Comparison of ENCODE assay signal across 22 mouse cellular contexts in the genomic region with DNA sequence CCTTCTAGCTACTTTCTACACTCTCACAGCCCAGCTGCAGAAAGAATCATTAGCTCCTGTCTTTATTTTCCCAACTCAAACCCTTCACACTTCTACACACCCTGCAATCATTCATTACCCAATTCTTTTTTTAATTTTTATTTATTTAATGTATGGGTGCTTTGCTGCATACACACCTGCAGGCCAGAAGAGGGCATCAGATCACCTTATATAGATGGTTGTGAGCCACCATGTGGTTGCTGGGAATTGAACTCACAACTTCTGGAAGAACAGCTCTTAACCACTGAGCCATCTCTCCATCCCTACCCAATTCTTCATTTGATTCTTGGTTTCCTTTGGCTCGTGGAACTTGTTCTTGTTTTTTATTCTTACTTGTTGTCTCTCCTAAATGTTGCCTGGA. TPM values are rescaled to one million over a fixed set of nuclear protein-coding genes. Genes with fewer than 3 reads are reported as not detected.
DNase-seq lines count a peak whose midpoint lies in the region; ATAC-seq and TF ChIP-seq lines count a peak whose summit lies in the region.
"Had no signal": no experiment of that assay in that cellular context is flagged by ENCODE, and none has a peak within 500 bp of the region (broad histone marks: within the 10 kb centered on the region; RNA-seq: fewer than 3 reads in every experiment).

No protein-coding gene starts in this region.

- WGBS in heart, adult 2 months = 52% methylated on average over 1 of the region's 1 CpGs
- WGBS in heart, embryonic 11.5 days (ENCODE audit: insufficient replicate concordance) = 71% methylated on average over 1 of the region's 1 CpGs
- 74% methylated on average over 1 of the region's 1 CpGs for WGBS in lung, postnatal 0 days
- 74% methylated on average over 1 of the region's 1 CpGs for WGBS in lung, adult 2 months
- WGBS in forebrain, embryonic 15.5 days = 80% methylated on average over 1 of the region's 1 CpGs

- no peak overlapping the region for H3K27ac ChIP-seq in heart, adult 2 months
- no peak overlapping the region for H3K27ac ChIP-seq in heart, embryonic 11.5 days (ENCODE audit: low read depth, low read length)
- H3K27ac ChIP-seq in lung, postnatal 0 days (ENCODE audit: low read length) = no peak overlapping the region
- no peak overlapping the region for H3K27ac ChIP-seq in MEL (ENCODE audit: control insufficient read depth, low read depth, low read length)
- H3K27ac ChIP-seq in forebrain, embryonic 15.5 days (replicated peaks) = no peak overlapping the region
- H3K27ac ChIP-seq: embryonic facial prominence, embryonic 13.5 days; heart, embryonic 15.5 days; hindbrain, postnatal 0 days; limb, embryonic 12.5 days; liver, embryonic 15.5 days had no signal

- H3K79me2 ChIP-seq in heart, adult 2 months (replicated peaks; ENCODE audit: control insufficient read depth, insufficient read depth, low read length) = no peaks in the 10 kb centered on the region
- H3K79me2 ChIP-seq in MEL (ENCODE audit: control insufficient read depth, insufficient read depth, low read length, poor library complexity) = no peaks in the 10 kb centered on the region

- DNase-seq in heart, adult 2 months = no peak
- DNase-seq in lung, postnatal 0 days (ENCODE audit: low spot score) = no peak
- DNase-seq in lung, adult 2 months = no peak
- DNase-seq in MEL (ENCODE audit: low read depth, low spot score) = peak; percentile 55
- peak; percentile 15 for DNase-seq in splenic B cell, adult 2 months (ENCODE audit: low read depth, low spot score)
- no peak for DNase-seq in kidney, postnatal 10 days
- DNase-seq: adrenal gland, postnatal 10 days; cerebellum, postnatal 10 days; kidney, adult 2 months; kidney, postnatal 36 days; lung, postnatal 14 days; midbrain, embryonic 14.5 days; retina, postnatal 1 day had no signal

- H3K4me1 ChIP-seq in heart, adult 2 months (ENCODE audit: control insufficient read depth, insufficient read depth, low read length) = no peaks in the 10 kb centered on the region
- no peaks in the 10 kb centered on the region for H3K4me1 ChIP-seq in heart, embryonic 11.5 days (ENCODE audit: control insufficient read depth, insufficient read depth, low read length)
- H3K4me1 ChIP-seq in lung, postnatal 0 days (ENCODE audit: insufficient read depth, low read depth, low read length) = no peaks in the 10 kb centered on the region
- H3K4me1 ChIP-seq in lung, adult 2 months (ENCODE audit: control insufficient read depth, insufficient read depth, low read length) = no peaks in the 10 kb centered on the region
- peaks cover 0 to 1% of the 10 kb centered on the region in 2 experiments; a peak in 1 of 4 replicates for H3K4me1 ChIP-seq in MEL (ENCODE audit: control insufficient read depth in 1 of 2, insufficient read depth in 2 of 2, low read length in 2 of 2)
- no peaks in the 10 kb centered on the region for H3K4me1 ChIP-seq in forebrain, embryonic 15.5 days
- H3K4me1 ChIP-seq: embryonic facial prominence, embryonic 13.5 days; heart, embryonic 15.5 days; limb, embryonic 12.5 days; liver, embryonic 15.5 days had no signal

- no peak for ATAC-seq in heart, embryonic 11.5 days (replicated peaks; ENCODE audit: insufficient number of reproducible peaks, low FRiP score, low TSS enrichment)
- no peak for ATAC-seq in lung, postnatal 0 days
- no peak for ATAC-seq in forebrain, embryonic 15.5 days (replicated peaks)
- ATAC-seq: activated CD4-positive, CD25-positive, alpha-beta regulatory T cell, adult 4 months; forebrain, embryonic 16.5 days; hindbrain, postnatal 0 days had no signal

- no peaks in the 10 kb centered on the region for H3K27me3 ChIP-seq in heart, adult 2 months (ENCODE audit: control insufficient read depth, insufficient read depth, low read length)
- H3K27me3 ChIP-seq in heart, embryonic 11.5 days (ENCODE audit: control insufficient read depth, insufficient read depth, low read length) = no peaks in the 10 kb centered on the region
- no peaks in the 10 kb centered on the region for H3K27me3 ChIP-seq in lung, postnatal 0 days (replicated peaks; ENCODE audit: insufficient read depth, low read length)
- H3K27me3 ChIP-seq in MEL (ENCODE audit: control insufficient read depth in 1 of 2, insufficient read depth in 2 of 2, low read length in 2 of 2) = no peaks in the 10 kb centered on the region
- H3K27me3 ChIP-seq in splenic B cell, adult 2 months (ENCODE audit: control insufficient read depth, insufficient read depth, low read length, poor library complexity, severe bottlenecking) = no peaks in the 10 kb centered on the region
- H3K27me3 ChIP-seq in forebrain, embryonic 15.5 days = no peaks in the 10 kb centered on the region

- H3K4me3 ChIP-seq in heart, adult 2 months = no peak overlapping the region
- no peak overlapping the region for H3K4me3 ChIP-seq in heart, embryonic 11.5 days (ENCODE audit: low read depth, low read length)
- H3K4me3 ChIP-seq in lung, postnatal 0 days (ENCODE audit: low read depth, low read length) = no peak overlapping the region
- H3K4me3 ChIP-seq in lung, adult 2 months (replicated peaks; ENCODE audit: extremely low read depth, low read depth, low read length) = no peak overlapping the region
- no peak overlapping the region for H3K4me3 ChIP-seq in MEL (ENCODE audit: control insufficient read depth in 1 of 2, insufficient read depth in 1 of 2, low read depth in 2 of 2, low read length in 2 of 2)
- H3K4me3 ChIP-seq in forebrain, embryonic 15.5 days = no peak overlapping the region
- H3K4me3 ChIP-seq: embryonic facial prominence, embryonic 13.5 days; heart, embryonic 15.5 days; limb, embryonic 12.5 days; liver, embryonic 15.5 days had no signal

- no peaks in the 10 kb centered on the region for H3K36me3 ChIP-seq in heart, adult 2 months (ENCODE audit: control insufficient read depth, insufficient read depth, low read length)
- no peaks in the 10 kb centered on the region for H3K36me3 ChIP-seq in heart, embryonic 11.5 days (ENCODE audit: control insufficient read depth, insufficient read depth, low read length)
- no peaks in the 10 kb centered on the region for H3K36me3 ChIP-seq in lung, postnatal 0 days (ENCODE audit: insufficient read depth, low read length)
- H3K36me3 ChIP-seq in MEL (ENCODE audit: control insufficient read depth in 1 of 2, insufficient read depth in 2 of 2, low read length in 2 of 2) = no peaks in the 10 kb centered on the region
- H3K36me3 ChIP-seq in splenic B cell, adult 2 months (ENCODE audit: control insufficient read depth, insufficient read depth, low read length, poor library complexity, severe bottlenecking) = no peaks in the 10 kb centered on the region
- no peaks in the 10 kb centered on the region for H3K36me3 ChIP-seq in forebrain, embryonic 15.5 days
- H3K36me3 ChIP-seq: embryonic facial prominence, embryonic 13.5 days; heart, embryonic 15.5 days; limb, embryonic 12.5 days; liver, embryonic 15.5 days had no signal

- TF ChIP-seq CTCF in heart, adult 2 months (IDR thresholded peaks at IDR 0.05) = peak; percentile 21; the same call in 1 of the 2 replicates
- 0 out of 2 replicates have a peak, but pooled peaks have one; percentile 7 for TF ChIP-seq CTCF in lung, postnatal 0 days (IDR thresholded peaks at IDR 0.05)
- no peak for TF ChIP-seq CTCF in lung, adult 2 months (IDR thresholded peaks at IDR 0.05; ENCODE audit: insufficient read depth, low read length)
- peak; percentile 36 to 75 (median 52) for TF ChIP-seq CTCF in MEL (IDR thresholded peaks at IDR 0.05 in 2 of 3, conservative IDR thresholded peaks at IDR 0.05 in 1 of 3; ENCODE audit: control insufficient read depth in 1 of 3, insufficient read depth in 1 of 3, low read depth in 2 of 3, low read length in 3 of 3, poor library complexity in 1 of 3, severe bottlenecking in 1 of 3)

- intact Hi-C loops in heart, adult 2 months (cut with DNase I) = no loop called here

- no peak overlapping the region for H3K9ac ChIP-seq in heart, adult 2 months (ENCODE audit: low read depth, low read length)
- no peak overlapping the region for H3K9ac ChIP-seq in heart, embryonic 11.5 days (ENCODE audit: low read depth, low read length)
- H3K9ac ChIP-seq in lung, postnatal 0 days (replicated peaks; ENCODE audit: low read depth) = no peak overlapping the region
- H3K9ac ChIP-seq in MEL (ENCODE audit: control insufficient read depth, low read depth, low read length, poor library complexity, severe bottlenecking) = no peak overlapping the region
- H3K9ac ChIP-seq in forebrain, embryonic 15.5 days (replicated peaks) = no peak overlapping the region
- H3K9ac ChIP-seq: embryonic facial prominence, embryonic 13.5 days; heart, embryonic 15.5 days; limb, embryonic 12.5 days; liver, embryonic 15.5 days had no signal

- no peak for TF ChIP-seq POLR2A in heart, adult 2 months (IDR thresholded peaks at IDR 0.05; ENCODE audit: insufficient read depth, low read depth, low read length)
- TF ChIP-seq POLR2A in lung, adult 2 months (IDR thresholded peaks at IDR 0.05; ENCODE audit: borderline replicate concordance, extremely low read depth, low read depth, low read length) = no peak
- TF ChIP-seq POLR2A in MEL (IDR thresholded peaks at IDR 0.05; ENCODE audit: control insufficient read depth in 1 of 2, insufficient read depth in 1 of 2, low read depth in 1 of 2, low read length in 2 of 2, poor library complexity in 1 of 2) = no peak

- H3K4me2 ChIP-seq in heart, embryonic 11.5 days = no peak overlapping the region
- H3K4me2 ChIP-seq in lung, postnatal 0 days (replicated peaks; ENCODE audit: low read depth, low read length) = no peak overlapping the region
- no peak overlapping the region for H3K4me2 ChIP-seq in forebrain, embryonic 15.5 days (replicated peaks)
- H3K4me2 ChIP-seq: embryonic facial prominence, embryonic 13.5 days; heart, embryonic 15.5 days; limb, embryonic 12.5 days; liver, embryonic 15.5 days had no signal

- TF ChIP-seq RAD21 in MEL (IDR thresholded peaks at IDR 0.05; ENCODE audit: low read depth, low read length) = peak; percentile 71

- TF ChIP-seq EP300 in heart, adult 2 months (IDR thresholded peaks at IDR 0.05; ENCODE audit: insufficient read depth, low read depth, low read length) = no peak
- TF ChIP-seq EP300 in lung, postnatal 0 days (IDR thresholded peaks at IDR 0.05) = no peak
- TF ChIP-seq EP300 in MEL (IDR thresholded peaks at IDR 0.05; ENCODE audit: low read depth in 1 of 2, low read length in 2 of 2) = no peak

- no peaks in the 10 kb centered on the region for H3K9me3 ChIP-seq in heart, embryonic 11.5 days (replicated peaks; ENCODE audit: control insufficient read depth, low read length)
- H3K9me3 ChIP-seq in lung, postnatal 0 days (ENCODE audit: low read length) = no peaks in the 10 kb centered on the region
- no peaks in the 10 kb centered on the region for H3K9me3 ChIP-seq in MEL (replicated peaks; ENCODE audit: insufficient read depth, low read length)
- H3K9me3 ChIP-seq in forebrain, embryonic 15.5 days = no peaks in the 10 kb centered on the region
- H3K9me3 ChIP-seq: embryonic facial prominence, embryonic 13.5 days; heart, embryonic 15.5 days; limb, embryonic 12.5 days; liver, embryonic 15.5 days had no signal

RNA-seq across cellular contexts. Expression of a gene that starts 42.2 kb away (rescaled TPM):
- 1 to 10 TPM; 2.9 to 3.8 TPM for total RNA-seq in heart, adult 2 months (2021)
- polyA plus RNA-seq in heart, adult 2 months (2012; rRNA removed) = 1.2 and 3.2 TPM in 2 replicates
- polyA plus RNA-seq in heart, embryonic 11.5 days (2014; fragmentation: Nextera tagmentation; extraction: Ambion mirVana) = 13.9 and 16.9 TPM in 2 replicates
- polyA plus RNA-seq in lung, postnatal 0 days (2015; fragmentation: Nextera tagmentation; extraction: Ambion mirVana) = 11.7 and 12.6 TPM in 2 replicates
- polyA plus RNA-seq in lung, adult 2 months (2012; rRNA removed) = 1.8 and 3.4 TPM in 2 replicates
- total RNA-seq in MEL (2012; rRNA removed) = 12.8 and 13.0 TPM in 2 replicates
- polyA plus RNA-seq in MEL (2012; ENCODE audit: insufficient read depth in 1 of 2, insufficient read length in 2 of 2, low read depth in 1 of 2, low replicate concordance in 2 of 2, missing spikeins in 1 of 2) = 10 to 100 TPM in 1 of 2 experiments, not detected in 1; 23.7 TPM
- 30.7 and 33.1 TPM in 2 replicates for polyA plus RNA-seq in forebrain, embryonic 15.5 days (2015; fragmentation: Nextera tagmentation; extraction: Ambion mirVana)

Comparison
In these comparisons a context has a peak if more than half of its experiments do, and no peak if none do; other contexts are left out.
1. DNase-seq: peak in MEL (single experiment) and splenic B cell, adult 2 months (single experiment); none in heart, adult 2 months (0 of 2), lung, postnatal 0 days (single experiment), lung, adult 2 months (single experiment) and kidney, postnatal 10 days (single experiment).